Mouse (Mus musculus) neural tube, embryonic 13.5 days (tissue): ENCODE data around the gene Tmem59l. TPM values are rescaled to one million over a fixed set of nuclear protein-coding genes. Genes with fewer than 3 reads are reported as not detected.
A peak's percentile ranks its signal among the peaks of the same experiment; 100 is the strongest.

Experiments
- ATAC-seq: fragments of 200-750 bp; cut with Nextera tagmentation; 2 replicates; pipeline ENCODE4 v1.8.0; 2017; ENCODE audit warnings: low read depth, mild to moderate bottlenecking, moderate TSS enrichment, moderate library complexity
- H3K27ac ChIP-seq: fragments of 300-500 bp; sonication (generic); replicated peaks from 2 replicates; pipeline ENCODE4 v1.5.1; 2015; ENCODE audit warnings: moderate library complexity, mild to moderate bottlenecking, inconsistent platforms
- H3K27me3 ChIP-seq: fragments of 300-500 bp; sonication (generic); 2 replicates; pipeline ENCODE4 v1.6.1; 2015; ENCODE audit warnings: mild to moderate bottlenecking, inconsistent platforms
- H3K36me3 ChIP-seq: fragments of 300-500 bp; sonication (generic); 2 replicates; pipeline ENCODE4 v1.6.1; 2015; ENCODE audit warnings: mild to moderate bottlenecking, inconsistent platforms
- H3K4me1 ChIP-seq: fragments of 300-500 bp; sonication (generic); replicated peaks from 2 replicates; pipeline ENCODE4 v1.6.1; 2015; ENCODE audit warnings: inconsistent platforms
- H3K4me2 ChIP-seq: fragments of 300-500 bp; sonication (generic); 2 replicates; pipeline ENCODE4 v1.6.1; 2015; ENCODE audit warnings: inconsistent platforms, mild to moderate bottlenecking, moderate library complexity
- H3K4me3 ChIP-seq: fragments of 300-500 bp; sonication (generic); 2 replicates; pipeline ENCODE4 v1.5.1; 2015; ENCODE audit warnings: mild to moderate bottlenecking, inconsistent platforms
- H3K9ac ChIP-seq: fragments of 300-500 bp; sonication (generic); 2 replicates; pipeline ENCODE4 v1.6.1; 2015; ENCODE audit warnings: moderate library complexity, mild to moderate bottlenecking, inconsistent platforms
- H3K9me3 ChIP-seq: fragments of 300-500 bp; sonication (generic); 2 replicates; pipeline ENCODE4 v1.6.1; 2016; ENCODE audit warnings: inconsistent platforms
- WGBS: fragments of 180-500 bp; shearing (Covaris S2); methylation state at CpG from one replicate; pipeline ENCODE4 v1.1.7; 2015; 5-methylcytosine and 5-hydroxymethylcytosine counted together
- polyA plus RNA-seq: library from polyadenylated mRNA; unstranded; fragments of >200 nt; fragmentation: Nextera tagmentation; extraction: Ambion mirVana; gene quantifications from 2 replicates; pipeline ENCODE4 v1.2.1, GENCODE M21; 2015

Gene Tmem59l
- polyA plus RNA-seq, 1 experiment from 2014 or later, result 89.7 TPM

GRCm38 (mm10) chr8:70493692-70494415 lies 6.7 kb upstream of the Tmem59l start:
- 0 out of 2 replicates have a peak overlapping the region, but pooled peaks have one; percentile 64 for H3K9ac ChIP-seq
- no peak for ATAC-seq

GRCm38 (mm10) chr8:70492664-70493640 lies 5.8 kb upstream of the Tmem59l start, which contains the start of gene Crlf1:
Gene Crlf1 (plus strand): TSS chr8:70493158.
- Histone ChIP-seq H3K36me3 (no peaks in the 10 kb centered on the region), H3K27ac (no peak within 1 kb of the TSS), H3K4me2 (peak within 1 kb of the TSS; percentile 59), H3K4me1 (peaks cover 69% of the 10 kb centered on the region), H3K27me3 (peaks cover 100% of the 10 kb centered on the region), H3K9me3 (no peaks in the 10 kb centered on the region), H3K4me3 (peak within 1 kb of the TSS; percentile 34), H3K9ac (peak within 1 kb of the TSS; percentile 64)
- ATAC-seq, result no peak
- WGBS, result under 1% methylated on average over 61 of the region's 93 CpGs

More at GRCm38 (mm10) chr8:70493692-70494415, 6.7 kb upstream of the Tmem59l start:
- Histone ChIP-seq H3K27ac (no peak overlapping the region), H3K4me2 (peak overlapping the region; percentile 59), H3K36me3 (no peaks in the 10 kb centered on the region), H3K27me3 (peaks cover 100% of the 10 kb centered on the region), H3K9me3 (no peaks in the 10 kb centered on the region), H3K4me3 (peak overlapping the region; percentile 34), H3K4me1 (peaks cover 61% of the 10 kb centered on the region)
- 2% methylated on average over 47 of the region's 47 CpGs for WGBS

GRCm38 (mm10) chr8:70490880-70491495 lies 3.8 kb upstream of the Tmem59l start:
- no peak overlapping the region for H3K4me2 ChIP-seq
- WGBS, result 2% methylated on average over 20 of the region's 20 CpGs
- H3K4me1 ChIP-seq, result peaks cover 84% of the 10 kb centered on the region
- H3K27me3 ChIP-seq, result peaks cover 95% of the 10 kb centered on the region
- no peak overlapping the region for H3K27ac ChIP-seq
- no peak overlapping the region for H3K9ac ChIP-seq
- no peak for ATAC-seq
- no peak overlapping the region for H3K4me3 ChIP-seq
- no peaks in the 10 kb centered on the region for H3K9me3 ChIP-seq
- H3K36me3 ChIP-seq, result no peaks in the 10 kb centered on the region

- Histone ChIP-seq H3K9ac (no peak overlapping the region), H3K27me3 (peaks cover 95% of the 10 kb centered on the region), H3K4me3 (no peak overlapping the region), H3K4me2 (no peak overlapping the region), H3K4me1 (peaks cover 81% of the 10 kb centered on the region), H3K9me3 (no peaks in the 10 kb centered on the region), H3K36me3 (no peaks in the 10 kb centered on the region), H3K27ac (no peak overlapping the region)
- WGBS, result 4% methylated on average over 10 of the region's 10 CpGs
- ATAC-seq, result no peak
Measured at GRCm38 (mm10) chr8:70490061-70490879, 3.1 kb upstream of the Tmem59l start.

GRCm38 (mm10) chr8:70489576-70489975 lies 2.4 kb upstream of the Tmem59l start:
- H3K4me2 ChIP-seq, result peak overlapping the region; percentile 38
- peak overlapping the region; percentile 18 for H3K4me3 ChIP-seq
- no peak overlapping the region for H3K9ac ChIP-seq
- H3K27ac ChIP-seq, result no peak overlapping the region
- H3K27me3 ChIP-seq, result peaks cover 95% of the 10 kb centered on the region
- no peaks in the 10 kb centered on the region for H3K36me3 ChIP-seq
- H3K9me3 ChIP-seq, result no peaks in the 10 kb centered on the region
- no peak for ATAC-seq
- 1% methylated on average over 35 of the region's 41 CpGs for WGBS
- peaks cover 74% of the 10 kb centered on the region for H3K4me1 ChIP-seq

- WGBS, result 3% methylated on average over 14 of the region's 14 CpGs
- Histone ChIP-seq H3K27ac (no peak overlapping the region), H3K27me3 (peaks cover 95% of the 10 kb centered on the region), H3K9ac (no peak overlapping the region), H3K4me2 (peak overlapping the region; percentile 38), H3K36me3 (no peaks in the 10 kb centered on the region), H3K4me1 (peaks cover 68% of the 10 kb centered on the region), H3K4me3 (peak overlapping the region; percentile 26), H3K9me3 (no peaks in the 10 kb centered on the region)
- no peak for ATAC-seq
Measured at GRCm38 (mm10) chr8:70488931-70489470, 1.8 kb upstream of the Tmem59l start.

GRCm38 (mm10) chr8:70487993-70488796 lies 1.0 kb upstream of the Tmem59l start:
- H3K36me3 ChIP-seq, result no peaks in the 10 kb centered on the region
- H3K27ac ChIP-seq, result no peak overlapping the region
- H3K9me3 ChIP-seq, result no peaks in the 10 kb centered on the region
- no peak for ATAC-seq
- peak overlapping the region; percentile 26 for H3K4me3 ChIP-seq
- peaks cover 95% of the 10 kb centered on the region for H3K27me3 ChIP-seq
- 2% methylated on average over 55 of the region's 55 CpGs for WGBS
- H3K4me2 ChIP-seq, result peak overlapping the region; percentile 62
- H3K9ac ChIP-seq, result peak overlapping the region; percentile 59
- H3K4me1 ChIP-seq, result peaks cover 60% of the 10 kb centered on the region

GRCm38 (mm10) chr8:70486191-70486681 lies 922 bp downstream of the Tmem59l start:
- 0 out of 2 replicates have a peak, but pooled peaks have one; percentile 12 for ATAC-seq

GRCm38 (mm10) chr8:70482943-70483342 lies 4.2 kb downstream of the Tmem59l start:
- Histone ChIP-seq H3K4me2 (no peak overlapping the region), H3K27me3 (peaks cover 89% of the 10 kb centered on the region), H3K36me3 (0 out of 2 replicates have a peak, but pooled peaks cover 2% of the 10 kb centered on the region), H3K4me1 (peaks cover 17% of the 10 kb centered on the region), H3K9me3 (no peaks in the 10 kb centered on the region), H3K9ac (no peak overlapping the region), H3K4me3 (no peak overlapping the region), H3K27ac (no peak overlapping the region)
- ATAC-seq, result no peak
- WGBS, result 49% methylated on average over 2 of the region's 2 CpGs

More at GRCm38 (mm10) chr8:70486191-70486681, 922 bp downstream of the Tmem59l start:
- 61% methylated on average over 7 of the region's 7 CpGs for WGBS
- Histone ChIP-seq H3K9ac (peak overlapping the region; percentile 77), H3K27ac (no peak overlapping the region), H3K36me3 (0 out of 2 replicates have a peak, but pooled peaks cover 2% of the 10 kb centered on the region), H3K27me3 (peaks cover 93% of the 10 kb centered on the region), H3K4me3 (peak overlapping the region; percentile 49), H3K4me2 (peak overlapping the region; percentile 62), H3K9me3 (no peaks in the 10 kb centered on the region), H3K4me1 (peaks cover 45% of the 10 kb centered on the region)

GRCm38 (mm10) chr8:70481908-70482307 lies 5.2 kb downstream of the Tmem59l start:
- H3K36me3 ChIP-seq, result 0 out of 2 replicates have a peak, but pooled peaks cover 2% of the 10 kb centered on the region
- H3K9ac ChIP-seq, result no peak overlapping the region
- peaks cover 90% of the 10 kb centered on the region for H3K27me3 ChIP-seq
- no peak for ATAC-seq
- no peaks in the 10 kb centered on the region for H3K9me3 ChIP-seq
- no peak overlapping the region for H3K4me3 ChIP-seq
- H3K4me2 ChIP-seq, result no peak overlapping the region
- H3K27ac ChIP-seq, result no peak overlapping the region
- WGBS, result 90% methylated on average over 3 of the region's 3 CpGs
- peaks cover 11% of the 10 kb centered on the region for H3K4me1 ChIP-seq
